Mouse (Mus musculus): ENCODE data around the gene B630019K06Rik. TPM values are rescaled to one million over a fixed set of nuclear protein-coding genes. Genes with fewer than 3 reads are reported as not detected.
"Not testable (repeated sequence)": the region's sequence is repeated elsewhere in the genome, so short reads cannot be mapped to it uniquely, and the experiment has no call there.

Gene B630019K06Rik
- 0.25 TPM in 1 of 2 replicates, not detected in the other for total RNA-seq (2017)

GRCm38 (mm10) chrX:8892343-8893155 lies at the start of gene B630019K06Rik:
TSS of gene B630019K06Rik (plus strand) at chrX:8892382.
- no peak for ATAC-seq (ENCODE audit: extremely low read depth, insufficient number of reproducible peaks, low FRiP score, poor library complexity, severe bottlenecking)

GRCm38 (mm10) chrX:8843694-8844093 lies 48.5 kb upstream of the B630019K06Rik start, which contains the start of gene Gm6592:
TSS of gene Gm6592 (plus strand) at chrX:8843994.
- no peak for ATAC-seq (ENCODE audit: extremely low read depth, insufficient number of reproducible peaks, low FRiP score, poor library complexity, severe bottlenecking)

- ATAC-seq (ENCODE audit: extremely low read depth, insufficient number of reproducible peaks, low FRiP score, poor library complexity, severe bottlenecking), result no peak
Observed at GRCm38 (mm10) chrX:8852486-8852885, 39.7 kb upstream of the B630019K06Rik start.

- not testable (repeated sequence) for ATAC-seq (ENCODE audit: extremely low read depth, insufficient number of reproducible peaks, low FRiP score, poor library complexity, severe bottlenecking)
Observed at GRCm38 (mm10) chrX:8864331-8864730, 27.9 kb upstream of the B630019K06Rik start.

GRCm38 (mm10) chrX:8873953-8874352 lies 18.2 kb upstream of the B630019K06Rik start, which contains the start of gene Gm5751:
TSS of gene Gm5751 (plus strand) at chrX:8874253.
- not testable (repeated sequence) for ATAC-seq (ENCODE audit: extremely low read depth, insufficient number of reproducible peaks, low FRiP score, poor library complexity, severe bottlenecking)

GRCm38 (mm10) chrX:8884336-8884735 lies 7.8 kb upstream of the B630019K06Rik start:
- ATAC-seq (ENCODE audit: extremely low read depth, insufficient number of reproducible peaks, low FRiP score, poor library complexity, severe bottlenecking), result no peak

- ATAC-seq (ENCODE audit: extremely low read depth, insufficient number of reproducible peaks, low FRiP score, poor library complexity, severe bottlenecking), result no peak
Observed at GRCm38 (mm10) chrX:8891975-8892342, 223 bp upstream of the B630019K06Rik start.

- ATAC-seq (ENCODE audit: extremely low read depth, insufficient number of reproducible peaks, low FRiP score, poor library complexity, severe bottlenecking), result no peak
Observed at GRCm38 (mm10) chrX:8893182-8893651, 1.0 kb downstream of the B630019K06Rik start.

GRCm38 (mm10) chrX:8900823-8901222 lies 8.6 kb downstream of the B630019K06Rik start:
- no peak for ATAC-seq (ENCODE audit: extremely low read depth, insufficient number of reproducible peaks, low FRiP score, poor library complexity, severe bottlenecking)

- no peak for ATAC-seq (ENCODE audit: extremely low read depth, insufficient number of reproducible peaks, low FRiP score, poor library complexity, severe bottlenecking)
Observed at GRCm38 (mm10) chrX:8901906-8902472, 9.8 kb downstream of the B630019K06Rik start.

GRCm38 (mm10) chrX:8921080-8921479 lies 28.9 kb downstream of the B630019K06Rik start:
- ATAC-seq (ENCODE audit: extremely low read depth, insufficient number of reproducible peaks, low FRiP score, poor library complexity, severe bottlenecking), result no peak

GRCm38 (mm10) chrX:8921813-8922607 lies 29.8 kb downstream of the B630019K06Rik start:
- ATAC-seq (ENCODE audit: extremely low read depth, insufficient number of reproducible peaks, low FRiP score, poor library complexity, severe bottlenecking), result no peak

GRCm38 (mm10) chrX:8927308-8927707 lies 35.1 kb downstream of the B630019K06Rik start:
- ATAC-seq (ENCODE audit: extremely low read depth, insufficient number of reproducible peaks, low FRiP score, poor library complexity, severe bottlenecking), result no peak

- no peak for ATAC-seq (ENCODE audit: extremely low read depth, insufficient number of reproducible peaks, low FRiP score, poor library complexity, severe bottlenecking)
Observed at GRCm38 (mm10) chrX:8944041-8944440, 51.9 kb downstream of the B630019K06Rik start.

Other genes with a start within 250 kb of the B630019K06Rik start
- not detected in 2 replicates for gene Ssxb8, start 201.5 kb upstream of the B630019K06Rik start, total RNA-seq (2017)
- gene Ssx9, start 143.9 kb upstream of the B630019K06Rik start, total RNA-seq (2017), result not detected in 2 replicates
- not detected in 2 replicates for gene Ssxb5, start 88.7 kb upstream of the B630019K06Rik start, total RNA-seq (2017)
- gene Gm6592, start 48.4 kb upstream of the B630019K06Rik start, total RNA-seq (2017), result not detected in 2 replicates
- not detected in 2 replicates for gene Gm5751, start 18.1 kb upstream of the B630019K06Rik start, total RNA-seq (2017)
- gene Fthl17b, start 70.6 kb downstream of the B630019K06Rik start, total RNA-seq (2017), result not detected in 2 replicates
- gene Fthl17c, start 84.2 kb downstream of the B630019K06Rik start, total RNA-seq (2017), result not detected in 2 replicates
- not detected in 2 replicates for gene Fthl17d, start 94.4 kb downstream of the B630019K06Rik start, total RNA-seq (2017)
- not detected in 2 replicates for gene Fthl17e, start 141.1 kb downstream of the B630019K06Rik start, total RNA-seq (2017)
- not detected in 2 replicates for gene Fthl17f, start 170.6 kb downstream of the B630019K06Rik start, total RNA-seq (2017)
- gene 4930402K13Rik, start 212.2 kb downstream of the B630019K06Rik start, total RNA-seq (2017), result not detected in 2 replicates